Mouse (Mus musculus) cerebellum, adult 2 months (tissue): ENCODE measurements around the gene Rita1.

ENCODE experiments used
- CTCF ChIP-seq: fragments of 200-500 bp; IDR thresholded peaks from 2 replicates; pipeline ENCODE4 v1.5.1; 2011; ENCODE audit warnings: low read depth, mild to moderate bottlenecking, control low read depth, low read length, moderate library complexity, borderline replicate concordance; ENCODE audit not compliant: insufficient read depth
- POLR2A ChIP-seq: fragments of 200-500 bp; IDR thresholded peaks from 2 replicates; pipeline ENCODE4 v1.6.1; 2011; ENCODE audit warnings: low read length, control low read depth, borderline replicate concordance; ENCODE audit not compliant: insufficient read depth

DNA sequence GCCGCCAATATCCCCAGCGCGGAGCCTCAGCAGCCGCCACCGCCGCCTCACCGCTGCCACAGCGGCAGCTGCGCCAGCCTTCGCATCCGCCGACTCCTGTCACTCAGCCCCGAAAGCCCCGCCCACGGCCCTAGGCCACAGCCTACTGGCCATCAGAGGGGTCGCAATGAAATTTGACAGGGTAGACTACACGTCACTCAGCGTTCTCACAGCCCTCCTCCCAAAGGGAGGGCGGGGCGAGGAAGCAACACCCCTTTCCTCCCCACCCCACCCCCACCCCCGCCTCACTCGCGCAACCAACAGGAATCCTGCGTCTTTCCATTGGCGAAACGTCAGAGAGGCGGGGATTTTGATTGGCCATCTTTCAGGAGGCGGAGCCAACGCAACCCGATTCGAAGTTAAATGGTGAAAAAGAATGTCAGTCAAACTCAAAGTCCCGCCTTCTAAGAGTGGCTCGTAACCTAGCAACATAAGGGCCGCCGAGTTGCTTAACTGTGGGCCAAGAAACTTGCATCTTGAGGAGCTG, 23.8 kb downstream of the Rita1 start, which contains the start of the genes Tpcn1 and Iqcd:
- TF ChIP-seq CTCF = no peak
- peak; percentile 91; the same call in 1 of the 2 replicates for TF ChIP-seq POLR2A
